Mouse (Mus musculus) MEL (cell line): ENCODE measurements around the gene Tcf7l2. TPM values are rescaled to one million over a fixed set of nuclear protein-coding genes. Genes with fewer than 3 reads are reported as not detected.
A peak's percentile ranks its signal among the peaks of the same experiment; 100 is the strongest.

Experiments used
- DNase-seq: peaks from one replicate; pipeline ENCODE4 v3.0.0; 2011; ENCODE audit warnings: low read depth, low spot score
- H3K27ac ChIP-seq: 2 replicates; pipeline ENCODE4 v1.5.1; 2012; ENCODE audit warnings: low read depth, mild to moderate bottlenecking, control low read depth, low read length, moderate library complexity; ENCODE audit not compliant: control insufficient read depth
- H3K27me3 ChIP-seq, 2 experiments: fragments of 150-350 bp in 1 of 2; sonication (generic) in 1 of 2; 2 replicates each; pipeline ENCODE4 v1.6.1; 2012; ENCODE audit warnings: low read length in 2 of 2, mild to moderate bottlenecking in 2 of 2, improper control_type of control experiment in 1 of 2, moderate library complexity in 1 of 2; ENCODE audit not compliant: insufficient read depth in 2 of 2, control insufficient read depth in 1 of 2
- H3K36me3 ChIP-seq, 2 experiments: 2 replicates each; pipeline ENCODE4 v1.6.1; 2012 to 2014; ENCODE audit warnings: low read length in 2 of 2, improper control_type of control experiment in 1 of 2, inconsistent platforms in 1 of 2, mild to moderate bottlenecking in 1 of 2; ENCODE audit not compliant: insufficient read depth in 2 of 2, control insufficient read depth in 1 of 2
- H3K4me1 ChIP-seq, 2 experiments: fragments of 150-350 bp in 1 of 2; sonication (generic) in 1 of 2; 2 replicates each; pipeline ENCODE4 v1.6.1; 2012; ENCODE audit warnings: low read length in 2 of 2, improper control_type of control experiment in 1 of 2, mild to moderate bottlenecking in 1 of 2; ENCODE audit not compliant: insufficient read depth in 2 of 2, control insufficient read depth in 1 of 2
- H3K4me3 ChIP-seq, 2 experiments: fragments of 150-350 bp in 1 of 2; sonication (generic) in 1 of 2; 2 replicates each; pipeline ENCODE4 v1.5.1; 2012; ENCODE audit warnings: low read depth in 2 of 2, low read length in 2 of 2, mild to moderate bottlenecking in 2 of 2, moderate library complexity in 2 of 2, control low read depth in 1 of 2, improper control_type of control experiment in 1 of 2; ENCODE audit not compliant: control insufficient read depth in 1 of 2, insufficient read depth in 1 of 2
- H3K79me2 ChIP-seq: 2 replicates; pipeline ENCODE4 v1.6.1; 2012; ENCODE audit warnings: mild to moderate bottlenecking, low read length, moderate library complexity; ENCODE audit not compliant: control insufficient read depth, poor library complexity, insufficient read depth
- H3K9ac ChIP-seq: 2 replicates; pipeline ENCODE4 v1.6.1; 2012; ENCODE audit warnings: low read depth, mild to moderate bottlenecking, control low read depth, low read length, moderate library complexity; ENCODE audit not compliant: control insufficient read depth, poor library complexity, severe bottlenecking
- H3K9me3 ChIP-seq: fragments of 150-350 bp; sonication (generic); replicated peaks from 2 replicates; pipeline ENCODE4 v1.6.1; 2012; ENCODE audit warnings: mild to moderate bottlenecking, low read length, improper control_type of control experiment, moderate library complexity; ENCODE audit not compliant: insufficient read depth
- CHD1 ChIP-seq: IDR thresholded peaks from 2 replicates; pipeline ENCODE4 v1.6.1; 2012; ENCODE audit warnings: low read depth, mild to moderate bottlenecking, inconsistent platforms, low read length, improper control_type of control experiment
- CTCF ChIP-seq, 3 experiments: IDR thresholded peaks in 2 of 3; conservative IDR thresholded peaks in 1 of 3; 2 replicates each; pipeline ENCODE4 v1.5.1; 2011 to 2012; ENCODE audit warnings: low read length in 3 of 3, low read depth in 2 of 3, mild to moderate bottlenecking in 2 of 3, improper control_type of control experiment in 1 of 3, inconsistent platforms in 1 of 3, mixed read lengths in 1 of 3, moderate library complexity in 1 of 3; ENCODE audit not compliant: control insufficient read depth in 1 of 3, insufficient read depth in 1 of 3, poor library complexity in 1 of 3, severe bottlenecking in 1 of 3
- E2F4 ChIP-seq: IDR thresholded peaks from 2 replicates; pipeline ENCODE4 v1.6.1; 2011; ENCODE audit warnings: low read depth, low read length, improper control_type of control experiment, borderline replicate concordance
- ELF1 ChIP-seq: IDR thresholded peaks from 2 replicates; pipeline ENCODE4 v1.6.1; 2014; ENCODE audit warnings: low read depth, mild to moderate bottlenecking, inconsistent platforms, low read length, improper control_type of control experiment, moderate library complexity
- EP300 ChIP-seq, 2 experiments: IDR thresholded peaks; 2 replicates each; pipeline ENCODE4 v1.6.1; 2011; ENCODE audit warnings: improper control_type of control experiment in 2 of 2, low read length in 2 of 2, low read depth in 1 of 2, mild to moderate bottlenecking in 1 of 2
- ETS1 ChIP-seq: IDR thresholded peaks from 2 replicates; pipeline ENCODE4 v1.6.1; 2012; ENCODE audit warnings: low read depth, mild to moderate bottlenecking, inconsistent platforms, low read length, improper control_type of control experiment, moderate library complexity
- GABPA ChIP-seq: IDR thresholded peaks from 2 replicates; pipeline ENCODE4 v1.6.1; 2012; ENCODE audit warnings: low read depth, mild to moderate bottlenecking, inconsistent platforms, low read length, improper control_type of control experiment, moderate library complexity
- GATA1 ChIP-seq: IDR thresholded peaks from 2 replicates; pipeline ENCODE4 v1.6.1; 2011; ENCODE audit warnings: low read depth, low read length, improper control_type of control experiment
- HCFC1 ChIP-seq: IDR thresholded peaks from 2 replicates; pipeline ENCODE4 v1.6.1; 2012; ENCODE audit warnings: low read depth, mild to moderate bottlenecking, inconsistent platforms, low read length, improper control_type of control experiment, moderate library complexity
- KAT2A ChIP-seq: conservative IDR thresholded peaks from 2 replicates; pipeline ENCODE4 v1.6.1; 2012; ENCODE audit warnings: low read depth, low read length, improper control_type of control experiment, inconsistent platforms
- MAFK ChIP-seq: IDR thresholded peaks from 2 replicates; pipeline ENCODE4 v1.6.1; 2011; ENCODE audit warnings: low read depth, mild to moderate bottlenecking, low read length, improper control_type of control experiment, borderline replicate concordance
- MAZ ChIP-seq: IDR thresholded peaks from 2 replicates; pipeline ENCODE4 v1.6.1; 2012; ENCODE audit warnings: low read depth, mild to moderate bottlenecking, inconsistent platforms, low read length, improper control_type of control experiment
- MEF2A ChIP-seq: IDR thresholded peaks from 2 replicates; pipeline ENCODE4 v1.6.1; 2014; ENCODE audit warnings: low read depth, mild to moderate bottlenecking, inconsistent platforms, low read length, improper control_type of control experiment; ENCODE audit not compliant: poor library complexity, insufficient replicate concordance, severe bottlenecking; ENCODE audit errors: extremely low read depth
- MXI1 ChIP-seq: IDR thresholded peaks from 2 replicates; pipeline ENCODE4 v1.6.1; 2011; ENCODE audit warnings: mild to moderate bottlenecking, low read depth, low read length, improper control_type of control experiment
- MYB ChIP-seq: IDR thresholded peaks from 2 replicates; pipeline ENCODE4 v1.6.1; 2011; ENCODE audit warnings: mild to moderate bottlenecking, low read depth, low read length, improper control_type of control experiment
- MYC ChIP-seq: IDR thresholded peaks from 2 replicates; pipeline ENCODE4 v1.6.1; 2011; ENCODE audit warnings: low read depth, mild to moderate bottlenecking, low read length, improper control_type of control experiment, moderate library complexity
- NRF1 ChIP-seq: IDR thresholded peaks from 2 replicates; pipeline ENCODE4 v1.6.1; 2014; ENCODE audit warnings: low read depth, mild to moderate bottlenecking, inconsistent platforms, low read length, improper control_type of control experiment, moderate library complexity; ENCODE audit not compliant: poor library complexity, insufficient read depth, severe bottlenecking
- POLR2AphosphoS2 ChIP-seq: IDR thresholded peaks from 2 replicates; pipeline ENCODE4 v1.6.1; 2011; ENCODE audit warnings: low read length, improper control_type of control experiment
- SIN3A ChIP-seq: IDR thresholded peaks from 2 replicates; pipeline ENCODE4 v1.6.1; 2012; ENCODE audit warnings: low read length, improper control_type of control experiment, inconsistent platforms
- SMC3 ChIP-seq: IDR thresholded peaks from 2 replicates; pipeline ENCODE4 v1.6.1; 2011; ENCODE audit warnings: low read depth, low read length, improper control_type of control experiment
- TAL1 ChIP-seq: IDR thresholded peaks from 2 replicates; pipeline ENCODE4 v1.6.1; 2012; ENCODE audit warnings: mild to moderate bottlenecking, inconsistent platforms, low read length, moderate library complexity, mixed read lengths
- TBP ChIP-seq: IDR thresholded peaks from 2 replicates; pipeline ENCODE4 v1.8.0; 2011; ENCODE audit warnings: low read depth, low read length, improper control_type of control experiment
- TCF12 ChIP-seq: IDR thresholded peaks from 2 replicates; pipeline ENCODE4 v1.6.1; 2014; ENCODE audit warnings: low read depth, mild to moderate bottlenecking, inconsistent platforms, low read length, improper control_type of control experiment, moderate library complexity
- USF1 ChIP-seq: IDR thresholded peaks from 2 replicates; pipeline ENCODE4 v1.6.1; 2014; ENCODE audit warnings: low read depth, mild to moderate bottlenecking, inconsistent platforms, low read length, improper control_type of control experiment, moderate library complexity
- ZKSCAN1 ChIP-seq: IDR thresholded peaks from 2 replicates; pipeline ENCODE4 v1.6.1; 2012; ENCODE audit warnings: low read depth, mild to moderate bottlenecking, inconsistent platforms, low read length, improper control_type of control experiment, moderate library complexity
- polyA plus RNA-seq, 2 experiments: library from polyadenylated mRNA; stranded (reverse) in 1 of 2; unstranded in 1 of 2; fragments of >175 nt in 1 of 2; fragments of >200 nt in 1 of 2; gene quantifications; 2 replicates each; pipeline versions ENCODE4 v1.2.1 to v1.2.4; 2012; ENCODE audit warnings: low replicate concordance in 2 of 2, low read depth in 1 of 2; ENCODE audit not compliant: insufficient read length in 2 of 2, insufficient read depth in 1 of 2, missing spikeins in 1 of 2
- total RNA-seq: library from RNA; depleted of rRNA; stranded (reverse); fragments of 300-350 nt; gene quantifications from 2 replicates; pipeline ENCODE4 v1.2.3, GENCODE M21; 2012

The Tcf7l2 gene
- total and polyA plus RNA-seq, 3 experiments = 0.65 to 12.8 TPM; not detected in 1

DNA sequence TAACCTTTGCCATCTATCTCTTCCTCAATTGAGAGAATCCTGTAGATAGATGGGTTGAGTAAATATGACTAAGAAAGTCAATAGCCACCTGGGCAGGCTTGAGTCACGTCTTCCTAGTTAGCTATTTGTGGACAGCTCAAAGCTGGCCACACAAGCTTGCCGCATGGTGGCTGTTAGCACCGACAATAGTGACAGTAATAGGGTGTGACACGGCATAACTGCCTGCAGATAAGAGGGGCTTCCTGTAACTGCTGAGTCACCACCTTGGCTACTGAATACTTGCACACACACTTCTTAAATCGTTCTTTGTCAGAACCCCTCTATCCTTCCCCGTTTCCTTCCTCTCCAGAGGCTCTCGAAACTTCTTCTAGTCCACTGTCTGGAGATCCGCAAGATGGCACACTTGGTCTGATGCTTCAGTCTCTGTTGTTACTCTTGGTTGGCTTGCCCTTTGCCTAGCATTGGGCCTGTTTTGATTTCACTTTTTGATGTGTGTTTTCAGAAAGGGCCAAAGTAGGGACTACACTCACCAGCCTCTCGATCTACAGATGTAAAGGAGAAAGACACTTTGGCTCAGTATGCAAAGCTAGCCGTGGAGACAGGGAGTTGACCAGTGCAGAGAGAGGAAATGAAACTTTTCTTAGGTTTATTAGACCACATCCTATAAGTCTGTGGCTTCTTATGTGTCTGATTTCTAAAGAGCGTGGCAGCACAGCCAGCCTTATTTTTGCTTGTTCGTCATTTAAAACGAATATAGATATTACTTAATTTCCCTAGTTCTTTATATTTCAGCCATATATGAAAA lies 124.4 kb downstream of the Tcf7l2 start (continued):
- peak; percentile 98 for TF ChIP-seq GABPA
- TF ChIP-seq MAZ = peak; percentile 65; the same call in 1 of the 2 replicates
- no peak for TF ChIP-seq USF1
- peak; percentile 97 for TF ChIP-seq MYC
- peak; percentile 97 to 98 for TF ChIP-seq EP300 (IDR thresholded peaks at IDR 0.05; ENCODE audit: low read depth in 1 of 2, low read length in 2 of 2)
- TF ChIP-seq SMC3 = peak; percentile 84
- TF ChIP-seq TBP = peak; percentile 75
- TF ChIP-seq SIN3A = peak; percentile 96
- no peak for TF ChIP-seq ZKSCAN1
- no peak for TF ChIP-seq NRF1
- no peak for TF ChIP-seq ELF1
- TF ChIP-seq POLR2AphosphoS2 = no peak
- no peak for TF ChIP-seq E2F4
- TF ChIP-seq MXI1 = peak; percentile 89
- TF ChIP-seq, all 39 proteins: peak for 28

DNA sequence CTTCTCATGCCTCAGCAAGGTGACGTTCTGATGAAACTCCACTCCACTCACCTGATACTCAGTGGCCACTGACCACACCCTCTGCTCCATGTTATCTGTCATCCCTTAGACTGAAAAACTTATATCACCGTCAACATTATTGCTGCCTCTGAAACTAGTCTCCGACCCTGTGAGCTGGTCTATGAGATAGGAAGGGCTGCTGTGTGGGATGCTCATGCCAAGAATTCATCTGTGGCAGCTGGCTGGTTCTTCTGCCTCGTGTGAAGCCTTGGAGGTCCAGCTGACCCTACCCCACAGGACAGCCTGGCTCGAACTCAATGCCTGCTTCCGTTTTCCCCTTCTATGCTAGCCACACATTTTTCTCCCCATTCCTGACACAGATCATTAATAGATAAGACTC lies 125.6 kb downstream of the Tcf7l2 start:
- no peaks in the 10 kb centered on the region for H3K79me2 ChIP-seq
- H3K9ac ChIP-seq = no peak overlapping the region
- TF ChIP-seq TAL1 = peak; percentile 60
- no peak for TF ChIP-seq HCFC1
- TF ChIP-seq MYB = 0 out of 2 replicates have a peak, but pooled peaks have one; percentile 10
- no peak for TF ChIP-seq MEF2A
- TF ChIP-seq CTCF (IDR thresholded peaks at IDR 0.05 in 2 of 3, conservative IDR thresholded peaks at IDR 0.05 in 1 of 3; ENCODE audit: control insufficient read depth in 1 of 3, insufficient read depth in 1 of 3, low read depth in 2 of 3, low read length in 3 of 3, poor library complexity in 1 of 3, severe bottlenecking in 1 of 3) = no peak
- 0 out of 2 replicates have a peak, but pooled peaks have one; percentile 29 for TF ChIP-seq MYC
- TF ChIP-seq ETS1 = peak; percentile 70; the same call in 1 of the 2 replicates
- peak; percentile 68 to 75 for TF ChIP-seq EP300 (IDR thresholded peaks at IDR 0.05; ENCODE audit: low read depth in 1 of 2, low read length in 2 of 2)
- TF ChIP-seq GABPA = no peak
- TF ChIP-seq TCF12 = peak; percentile 71
- no peak for TF ChIP-seq SIN3A
- TF ChIP-seq KAT2A = no peak
- no peak for TF ChIP-seq MXI1
- TF ChIP-seq GATA1 = peak; percentile 81
- TF ChIP-seq MAFK = no peak
- TF ChIP-seq CHD1 = no peak
- H3K27ac ChIP-seq = no peak overlapping the region
- H3K4me1 ChIP-seq = peaks cover 29 to 49% of the 10 kb centered on the region in 2 experiments
- no peaks in the 10 kb centered on the region for H3K27me3 ChIP-seq
- DNase-seq = peak; percentile 81
- no peak overlapping the region for H3K4me3 ChIP-seq
- peaks cover 0 to 36% of the 10 kb centered on the region in 2 experiments; a peak in 2 of 4 replicates for H3K36me3 ChIP-seq
- H3K9me3 ChIP-seq = no peaks in the 10 kb centered on the region
